Mouse (Mus musculus): Measurements from ENCODE around the gene Toporsl. TPM values are rescaled to one million over a fixed set of nuclear protein-coding genes. Genes with fewer than 3 reads are reported as not detected.

Toporsl gene
- not detected in 2 replicates for polyA plus RNA-seq (2014; fragmentation: Nextera tagmentation; extraction: Ambion mirVana)

- H3K9ac ChIP-seq (ENCODE audit: low read length): no peak within 1 kb of the TSS
- H3K9me3 ChIP-seq (ENCODE audit: control insufficient read depth, low read length): no peaks in the 10 kb centered on the region
- no peaks in the 10 kb centered on the region for H3K36me3 ChIP-seq (ENCODE audit: control insufficient read depth, insufficient read depth, low read length)
- 76% methylated on average over 2 of the region's 2 CpGs for whole genome bisulfite sequencing
- DNase-seq (ENCODE audit: low spot score) (no peak), ATAC-seq (ENCODE audit: insufficient number of reproducible peaks, low FRiP score, low TSS enrichment, low read depth) (no peak)
- H3K4me1 ChIP-seq (ENCODE audit: control insufficient read depth, insufficient read depth, low read length): no peaks in the 10 kb centered on the region
- no peak within 1 kb of the TSS for H3K4me2 ChIP-seq (ENCODE audit: low read depth, severe bottlenecking)
- H3K27ac ChIP-seq (replicated peaks; ENCODE audit: low read depth, low read length): no peak within 1 kb of the TSS
- no peaks in the 10 kb centered on the region for H3K27me3 ChIP-seq (ENCODE audit: control insufficient read depth, insufficient read depth, low read length)
- H3K4me3 ChIP-seq (ENCODE audit: low read depth, low read length): no peak within 1 kb of the TSS
These were observed at the start of gene Toporsl for GRCm38 (mm10) chr4:52595927-52596326. TSS of gene Toporsl (plus strand) at chr4:52596274.

GRCm38 (mm10) chr4:52557672-52558071 lies 38.4 kb upstream of the Toporsl start:
- ATAC-seq (ENCODE audit: insufficient number of reproducible peaks, low FRiP score, low TSS enrichment, low read depth) (no peak), DNase-seq (ENCODE audit: low spot score) (no peak)
- Histone ChIP-seq H3K9me3 (ENCODE audit: control insufficient read depth, low read length) (no peaks in the 10 kb centered on the region), H3K27me3 (ENCODE audit: control insufficient read depth, insufficient read depth, low read length) (no peaks in the 10 kb centered on the region), H3K9ac (ENCODE audit: low read length) (no peak overlapping the region), H3K27ac (replicated peaks; ENCODE audit: low read depth, low read length) (no peak overlapping the region), H3K4me3 (ENCODE audit: low read depth, low read length) (no peak overlapping the region), H3K36me3 (ENCODE audit: control insufficient read depth, insufficient read depth, low read length) (no peaks in the 10 kb centered on the region), H3K4me1 (ENCODE audit: control insufficient read depth, insufficient read depth, low read length) (no peaks in the 10 kb centered on the region), H3K4me2 (ENCODE audit: low read depth, severe bottlenecking) (no peak overlapping the region)
- WGBS: 55% methylated on average over 1 of the region's 1 CpGs

- WGBS: 54% methylated on average over 1 of the region's 1 CpGs
- no peak overlapping the region for H3K4me2 ChIP-seq (ENCODE audit: low read depth, severe bottlenecking)
- ATAC-seq (ENCODE audit: insufficient number of reproducible peaks, low FRiP score, low TSS enrichment, low read depth) (no peak), DNase-seq (ENCODE audit: low spot score) (no peak)
- no peaks in the 10 kb centered on the region for H3K27me3 ChIP-seq (ENCODE audit: control insufficient read depth, insufficient read depth, low read length)
- H3K9me3 ChIP-seq (ENCODE audit: control insufficient read depth, low read length): no peaks in the 10 kb centered on the region
- no peak overlapping the region for H3K4me3 ChIP-seq (ENCODE audit: low read depth, low read length)
- no peaks in the 10 kb centered on the region for H3K36me3 ChIP-seq (ENCODE audit: control insufficient read depth, insufficient read depth, low read length)
- H3K4me1 ChIP-seq (ENCODE audit: control insufficient read depth, insufficient read depth, low read length): no peaks in the 10 kb centered on the region
- H3K9ac ChIP-seq (ENCODE audit: low read length): no peak overlapping the region
- no peak overlapping the region for H3K27ac ChIP-seq (replicated peaks; ENCODE audit: low read depth, low read length)
These were observed 38.0 kb upstream of the Toporsl start for GRCm38 (mm10) chr4:52558080-52558479.

- Histone ChIP-seq H3K4me1 (ENCODE audit: control insufficient read depth, insufficient read depth, low read length) (no peaks in the 10 kb centered on the region), H3K9ac (ENCODE audit: low read length) (no peak overlapping the region), H3K36me3 (ENCODE audit: control insufficient read depth, insufficient read depth, low read length) (no peaks in the 10 kb centered on the region), H3K27me3 (ENCODE audit: control insufficient read depth, insufficient read depth, low read length) (no peaks in the 10 kb centered on the region), H3K27ac (replicated peaks; ENCODE audit: low read depth, low read length) (no peak overlapping the region), H3K4me3 (ENCODE audit: low read depth, low read length) (no peak overlapping the region), H3K9me3 (ENCODE audit: control insufficient read depth, low read length) (no peaks in the 10 kb centered on the region), H3K4me2 (ENCODE audit: low read depth, severe bottlenecking) (no peak overlapping the region)
- DNase-seq (ENCODE audit: low spot score) (no peak), ATAC-seq (ENCODE audit: insufficient number of reproducible peaks, low FRiP score, low TSS enrichment, low read depth) (no peak)
- WGBS: 94% methylated on average over 1 of the region's 1 CpGs
These were observed 32.2 kb upstream of the Toporsl start for GRCm38 (mm10) chr4:52563859-52564258.

- H3K4me2 ChIP-seq (ENCODE audit: low read depth, severe bottlenecking): no peak overlapping the region
- no peak for ATAC-seq (ENCODE audit: insufficient number of reproducible peaks, low FRiP score, low TSS enrichment, low read depth)
- no peaks in the 10 kb centered on the region for H3K27me3 ChIP-seq (ENCODE audit: control insufficient read depth, insufficient read depth, low read length)
- H3K4me3 ChIP-seq (ENCODE audit: low read depth, low read length): no peak overlapping the region
- no peaks in the 10 kb centered on the region for H3K9me3 ChIP-seq (ENCODE audit: control insufficient read depth, low read length)
- WGBS: 77% methylated on average over 6 of the region's 6 CpGs
- H3K36me3 ChIP-seq (ENCODE audit: control insufficient read depth, insufficient read depth, low read length): no peaks in the 10 kb centered on the region
- no peak for DNase-seq (ENCODE audit: low spot score)
- no peak overlapping the region for H3K27ac ChIP-seq (replicated peaks; ENCODE audit: low read depth, low read length)
- H3K4me1 ChIP-seq (ENCODE audit: control insufficient read depth, insufficient read depth, low read length): no peaks in the 10 kb centered on the region
- no peak overlapping the region for H3K9ac ChIP-seq (ENCODE audit: low read length)
These were observed 9.8 kb upstream of the Toporsl start for GRCm38 (mm10) chr4:52586194-52586734.

- Histone ChIP-seq H3K27ac (replicated peaks; ENCODE audit: low read depth, low read length) (no peak overlapping the region), H3K9me3 (ENCODE audit: control insufficient read depth, low read length) (no peaks in the 10 kb centered on the region), H3K36me3 (ENCODE audit: control insufficient read depth, insufficient read depth, low read length) (no peaks in the 10 kb centered on the region), H3K4me3 (ENCODE audit: low read depth, low read length) (no peak overlapping the region), H3K27me3 (ENCODE audit: control insufficient read depth, insufficient read depth, low read length) (no peaks in the 10 kb centered on the region), H3K4me1 (ENCODE audit: control insufficient read depth, insufficient read depth, low read length) (no peaks in the 10 kb centered on the region), H3K4me2 (ENCODE audit: low read depth, severe bottlenecking) (no peak overlapping the region), H3K9ac (ENCODE audit: low read length) (no peak overlapping the region)
- no peak for ATAC-seq (ENCODE audit: insufficient number of reproducible peaks, low FRiP score, low TSS enrichment, low read depth)
- 72% methylated on average over 4 of the region's 4 CpGs for WGBS
- no peak for DNase-seq (ENCODE audit: low spot score)
These were observed 2.2 kb upstream of the Toporsl start for GRCm38 (mm10) chr4:52593821-52594356.

- Histone ChIP-seq H3K27ac (replicated peaks; ENCODE audit: low read depth, low read length) (no peak overlapping the region), H3K27me3 (ENCODE audit: control insufficient read depth, insufficient read depth, low read length) (no peaks in the 10 kb centered on the region), H3K4me1 (ENCODE audit: control insufficient read depth, insufficient read depth, low read length) (no peaks in the 10 kb centered on the region), H3K4me3 (ENCODE audit: low read depth, low read length) (no peak overlapping the region), H3K9ac (ENCODE audit: low read length) (no peak overlapping the region), H3K9me3 (ENCODE audit: control insufficient read depth, low read length) (no peaks in the 10 kb centered on the region), H3K4me2 (ENCODE audit: low read depth, severe bottlenecking) (no peak overlapping the region), H3K36me3 (ENCODE audit: control insufficient read depth, insufficient read depth, low read length) (no peaks in the 10 kb centered on the region)
- WGBS: 93% methylated on average over 13 of the region's 13 CpGs
- ATAC-seq (ENCODE audit: insufficient number of reproducible peaks, low FRiP score, low TSS enrichment, low read depth) (no peak), DNase-seq (ENCODE audit: low spot score) (no peak)
These were observed 1.4 kb upstream of the Toporsl start for GRCm38 (mm10) chr4:52594632-52595031.

GRCm38 (mm10) chr4:52598180-52598881 lies 2.3 kb downstream of the Toporsl start:
- Histone ChIP-seq H3K4me1 (ENCODE audit: control insufficient read depth, insufficient read depth, low read length) (no peaks in the 10 kb centered on the region), H3K9ac (ENCODE audit: low read length) (no peak overlapping the region), H3K27ac (replicated peaks; ENCODE audit: low read depth, low read length) (no peak overlapping the region), H3K36me3 (ENCODE audit: control insufficient read depth, insufficient read depth, low read length) (no peaks in the 10 kb centered on the region), H3K9me3 (ENCODE audit: control insufficient read depth, low read length) (no peaks in the 10 kb centered on the region), H3K4me2 (ENCODE audit: low read depth, severe bottlenecking) (no peak overlapping the region), H3K27me3 (ENCODE audit: control insufficient read depth, insufficient read depth, low read length) (no peaks in the 10 kb centered on the region), H3K4me3 (ENCODE audit: low read depth, low read length) (no peak overlapping the region)
- no peak for DNase-seq (ENCODE audit: low spot score)
- ATAC-seq (ENCODE audit: insufficient number of reproducible peaks, low FRiP score, low TSS enrichment, low read depth): no peak
- 52% methylated on average over 7 of the region's 7 CpGs for WGBS

All from limb, embryonic 11.5 days (tissue).